Mouse (Mus musculus) limb, embryonic 10.5 days (tissue): ENCODE measurements at regions not wholly inside any gene's neighbourhood (a gene's known extent, or its start where the extent isn't known, plus 50 kb on each side); places are given as distances from the start of the nearest gene placed in this dataset.

ENCODE experiments used
- DNase-seq: peaks from one replicate; pipeline ENCODE4 v3.0.0-alpha.2; 2017; ENCODE audit warnings: low spot score
- H3K27ac ChIP-seq: fragments of 300-500 bp; sonication (generic); 2 replicates; pipeline ENCODE4 v1.5.1; 2016; ENCODE audit warnings: mild to moderate bottlenecking
- H3K27me3 ChIP-seq: fragments of 300-500 bp; sonication (generic); 2 replicates; pipeline ENCODE4 v1.6.1; 2016; ENCODE audit warnings: low read depth, mild to moderate bottlenecking; ENCODE audit not compliant: poor library complexity, severe bottlenecking
- H3K36me3 ChIP-seq: fragments of 300-500 bp; sonication (generic); 2 replicates; pipeline ENCODE4 v1.6.1; 2016; ENCODE audit warnings: mild to moderate bottlenecking, moderate library complexity
- H3K4me1 ChIP-seq: fragments of 300-500 bp; sonication (generic); 2 replicates; pipeline ENCODE4 v1.6.1; 2016
- H3K4me3 ChIP-seq: fragments of 300-500 bp; sonication (generic); 2 replicates; pipeline ENCODE4 v1.5.1; 2016; ENCODE audit warnings: mild to moderate bottlenecking, moderate library complexity
- H3K9me3 ChIP-seq: fragments of 300-500 bp; sonication (generic); replicated peaks from 2 replicates; pipeline ENCODE4 v1.6.1; 2016; ENCODE audit warnings: mild to moderate bottlenecking
- WGBS: fragments of 180-500 bp; shearing (Covaris S2); methylation state at CpG from one replicate; pipeline ENCODE4 v1.1.7; 2016; 5-methylcytosine and 5-hydroxymethylcytosine counted together

DNA sequence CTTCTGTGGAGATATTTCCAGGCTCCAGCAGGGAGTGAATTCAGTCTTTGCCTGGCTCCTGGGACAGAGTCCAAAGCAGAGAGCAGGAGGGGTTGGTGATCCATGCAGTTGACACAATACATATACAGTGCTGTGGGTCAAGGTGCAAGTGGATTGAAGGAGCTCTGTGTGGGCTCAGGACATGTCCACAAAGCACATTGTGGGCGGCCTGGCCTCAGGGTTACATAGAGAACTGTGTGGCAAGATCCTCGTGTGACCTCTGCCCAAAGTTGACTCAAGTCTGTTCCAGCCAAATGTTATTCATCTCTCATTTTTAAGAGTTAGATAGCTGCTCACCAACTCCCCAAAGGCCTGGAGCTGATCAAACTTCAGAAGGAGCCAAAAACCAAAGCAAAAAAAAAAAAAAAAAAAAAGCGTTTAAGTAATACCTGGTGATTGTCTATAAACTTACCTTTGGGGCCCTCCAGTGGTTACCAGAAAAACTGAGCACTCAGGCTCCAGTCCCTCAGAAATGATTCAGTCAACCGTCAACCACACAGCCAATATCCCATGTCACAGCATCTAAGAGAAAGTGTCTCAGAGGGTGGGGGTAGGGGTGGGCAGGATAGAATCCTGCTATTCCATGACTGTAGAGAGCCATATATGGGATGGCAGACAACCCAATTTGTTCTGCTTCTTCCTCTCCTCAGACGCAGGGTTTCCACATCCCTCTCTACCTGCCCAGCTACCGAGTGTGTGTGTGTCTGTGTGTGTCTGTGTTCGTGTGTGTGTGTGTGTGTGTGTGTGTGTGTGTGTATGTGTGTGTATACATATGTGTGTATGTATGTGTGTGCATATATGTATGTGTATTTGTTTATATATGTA is 91.9 kb upstream of the Far2 start:
- Histone ChIP-seq H3K4me3 (no peak overlapping the region), H3K27ac (no peak overlapping the region), H3K9me3 (no peaks in the 10 kb centered on the region), H3K4me1 (peaks cover 4% of the 10 kb centered on the region; the same call in 1 of the 2 replicates), H3K27me3 (no peaks in the 10 kb centered on the region), H3K36me3 (no peaks in the 10 kb centered on the region)
- DNase-seq = no peak
- WGBS = 71% methylated on average over 7 of the region's 7 CpGs

GRCm38 (mm10) chr6:147964739-147965138 is 82.3 kb upstream of the Far2 start:
- H3K27me3 ChIP-seq = no peaks in the 10 kb centered on the region
- 85% methylated on average over 4 of the region's 4 CpGs for WGBS
- H3K36me3 ChIP-seq = no peaks in the 10 kb centered on the region
- no peak overlapping the region for H3K4me3 ChIP-seq
- H3K9me3 ChIP-seq = no peaks in the 10 kb centered on the region
- DNase-seq = no peak
- H3K4me1 ChIP-seq = no peaks in the 10 kb centered on the region
- no peak overlapping the region for H3K27ac ChIP-seq

- DNase-seq = no peak
- Histone ChIP-seq H3K9me3 (no peaks in the 10 kb centered on the region), H3K36me3 (no peaks in the 10 kb centered on the region), H3K4me3 (no peak overlapping the region), H3K4me1 (no peaks in the 10 kb centered on the region), H3K27me3 (no peaks in the 10 kb centered on the region), H3K27ac (no peak overlapping the region)
- WGBS = 87% methylated on average over 2 of the region's 2 CpGs
Measured at GRCm38 (mm10) chr6:147970162-147970608, 76.9 kb upstream of the Far2 start.

DNA sequence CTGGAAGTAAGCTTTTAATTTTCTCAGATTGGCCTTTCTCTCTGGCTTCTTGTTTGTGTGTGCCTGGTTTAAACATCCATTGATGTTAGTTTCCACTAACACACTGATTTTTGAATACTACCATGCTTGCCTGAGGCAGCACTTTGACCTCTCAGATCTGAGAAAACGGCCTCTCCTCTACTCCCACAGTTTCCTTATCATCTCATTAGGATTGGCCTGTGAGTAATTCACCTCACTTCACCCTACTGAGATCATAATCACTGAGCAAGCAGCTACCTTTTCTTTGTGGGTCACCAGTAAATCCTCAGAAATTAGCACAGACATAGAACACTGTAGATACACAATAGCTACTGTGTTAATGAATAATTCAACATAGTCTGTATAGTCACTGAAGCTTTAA is 74.5 kb upstream of the Far2 start:
- Histone ChIP-seq H3K9me3 (no peaks in the 10 kb centered on the region), H3K4me1 (no peaks in the 10 kb centered on the region), H3K36me3 (no peaks in the 10 kb centered on the region), H3K27ac (no peak overlapping the region), H3K4me3 (no peak overlapping the region), H3K27me3 (no peaks in the 10 kb centered on the region)
- DNase-seq = no peak
- WGBS = 29% methylated on average over 1 of the region's 1 CpGs

- whole genome bisulfite sequencing = 80% methylated on average over 2 of the region's 2 CpGs
- Histone ChIP-seq H3K27me3 (no peaks in the 10 kb centered on the region), H3K4me3 (no peak overlapping the region), H3K4me1 (no peaks in the 10 kb centered on the region), H3K36me3 (no peaks in the 10 kb centered on the region), H3K27ac (no peak overlapping the region), H3K9me3 (no peaks in the 10 kb centered on the region)
- DNase-seq = no peak
Measured at GRCm38 (mm10) chr6:147973059-147973458, 74.0 kb upstream of the Far2 start.

DNA sequence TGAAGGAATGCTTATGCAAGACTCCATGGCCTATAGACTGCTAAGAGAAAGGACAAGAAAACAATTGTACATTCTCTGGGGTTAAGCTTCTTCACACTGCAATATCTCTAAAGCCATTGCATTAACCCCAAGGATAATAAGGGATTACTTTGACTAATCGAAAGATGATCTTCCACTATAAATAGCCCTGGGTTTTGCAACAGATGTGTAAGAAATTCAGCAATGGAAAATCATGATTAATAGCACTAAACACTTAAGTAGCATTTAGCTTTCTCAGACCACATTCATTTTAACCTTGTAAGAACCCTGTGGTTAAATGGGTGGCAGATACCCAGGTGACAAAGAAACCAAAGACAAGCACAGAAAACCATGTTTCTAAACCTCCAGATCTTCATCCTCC is 71.1 kb upstream of the Far2 start:
- 85% methylated on average over 1 of the region's 1 CpGs for WGBS
- no peaks in the 10 kb centered on the region for H3K36me3 ChIP-seq
- H3K4me3 ChIP-seq = no peak overlapping the region
- no peak overlapping the region for H3K27ac ChIP-seq
- no peaks in the 10 kb centered on the region for H3K9me3 ChIP-seq
- H3K27me3 ChIP-seq = no peaks in the 10 kb centered on the region
- H3K4me1 ChIP-seq = no peaks in the 10 kb centered on the region
- no peak for DNase-seq

- Histone ChIP-seq H3K4me1 (peaks cover 4% of the 10 kb centered on the region; the same call in 1 of the 2 replicates), H3K4me3 (no peak overlapping the region), H3K9me3 (no peaks in the 10 kb centered on the region), H3K27me3 (no peaks in the 10 kb centered on the region), H3K36me3 (no peaks in the 10 kb centered on the region), H3K27ac (no peak overlapping the region)
- DNase-seq = no peak
- 50% methylated on average over 4 of the region's 4 CpGs for WGBS
Measured at GRCm38 (mm10) chr6:147989381-147989780, 57.7 kb upstream of the Far2 start.
